Mouse (Mus musculus): ENCODE measurements at regions not wholly inside any gene's neighbourhood (a gene's known extent, or its start where the extent isn't known, plus 50 kb on each side); places are given as distances from the start of the nearest gene placed in this dataset. TPM values are rescaled to one million over a fixed set of nuclear protein-coding genes. Genes with fewer than 3 reads are reported as not detected.

DNA sequence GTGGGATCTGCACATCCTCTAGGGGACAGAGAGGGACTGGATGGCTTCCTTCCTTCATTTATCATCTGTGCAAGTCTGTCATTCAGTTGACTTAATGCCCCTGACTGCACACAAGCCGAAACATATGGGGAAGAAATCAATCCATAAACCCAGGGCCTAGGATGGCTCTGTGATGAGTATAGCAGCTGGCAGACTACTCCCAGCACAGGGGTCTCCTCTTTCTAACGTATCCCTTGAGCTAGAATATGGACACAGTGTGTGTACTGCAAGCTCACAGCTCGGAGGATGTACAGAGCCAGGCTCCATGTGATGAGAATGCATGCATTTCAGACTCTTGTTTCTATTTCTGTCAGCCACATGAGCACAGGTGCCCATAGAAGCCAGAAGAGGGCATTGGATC is 180.3 kb downstream of the Parn start:
- ATAC-seq (ENCODE audit: insufficient number of reproducible peaks, low FRiP score, low TSS enrichment, low read depth) (no peak), DNase-seq (ENCODE audit: low spot score) (no peak)
- 76% methylated on average over 3 of the region's 3 CpGs for WGBS

DNA sequence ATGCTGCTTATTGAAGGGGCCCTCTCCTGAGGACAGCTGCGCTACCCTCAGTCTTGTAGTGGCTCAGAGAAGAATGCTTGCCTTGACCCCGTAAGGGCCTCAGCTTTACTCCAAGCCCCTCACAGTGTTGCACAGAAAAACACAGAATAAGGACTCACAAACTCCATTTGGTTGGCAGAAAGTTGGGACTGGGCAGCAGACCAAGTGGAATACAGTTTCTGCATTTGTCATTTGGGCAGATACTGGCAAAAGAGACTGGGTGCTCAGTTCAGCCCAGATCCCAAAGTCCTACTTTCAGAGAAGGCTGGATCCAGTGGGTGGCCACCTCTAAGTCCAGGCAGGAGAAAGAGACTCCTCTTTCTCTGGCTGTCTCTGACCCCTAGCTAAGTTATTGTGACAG is 181.4 kb downstream of the Parn start:
- Histone ChIP-seq H3K27me3 (ENCODE audit: control insufficient read depth, insufficient read depth, low read length) (no peaks in the 10 kb centered on the region), H3K4me3 (ENCODE audit: low read depth, low read length) (no peak overlapping the region), H3K36me3 (ENCODE audit: control insufficient read depth, insufficient read depth, low read length) (no peaks in the 10 kb centered on the region), H3K27ac (replicated peaks; ENCODE audit: low read depth, low read length) (no peak overlapping the region), H3K9me3 (ENCODE audit: control insufficient read depth, low read length) (no peaks in the 10 kb centered on the region), H3K9ac (ENCODE audit: low read length) (no peak overlapping the region), H3K4me2 (ENCODE audit: low read depth, severe bottlenecking) (no peak overlapping the region), H3K4me1 (ENCODE audit: control insufficient read depth, insufficient read depth, low read length) (no peaks in the 10 kb centered on the region)
- ATAC-seq (ENCODE audit: insufficient number of reproducible peaks, low FRiP score, low TSS enrichment, low read depth), result no peak
- 86% methylated on average over 2 of the region's 2 CpGs for WGBS
- DNase-seq (ENCODE audit: low spot score), result no peak

More for the DNA sequence above, 180.3 kb downstream of the Parn start:
- H3K36me3 ChIP-seq (ENCODE audit: control insufficient read depth, insufficient read depth, low read length), result no peaks in the 10 kb centered on the region
- H3K27ac ChIP-seq (replicated peaks; ENCODE audit: low read depth, low read length), result no peak overlapping the region
- no peaks in the 10 kb centered on the region for H3K9me3 ChIP-seq (ENCODE audit: control insufficient read depth, low read length)
- H3K4me2 ChIP-seq (ENCODE audit: low read depth, severe bottlenecking), result no peak overlapping the region
- H3K9ac ChIP-seq (ENCODE audit: low read length), result no peak overlapping the region
- no peak overlapping the region for H3K4me3 ChIP-seq (ENCODE audit: low read depth, low read length)
- no peaks in the 10 kb centered on the region for H3K27me3 ChIP-seq (ENCODE audit: control insufficient read depth, insufficient read depth, low read length)
- H3K4me1 ChIP-seq (ENCODE audit: control insufficient read depth, insufficient read depth, low read length), result no peaks in the 10 kb centered on the region

DNA sequence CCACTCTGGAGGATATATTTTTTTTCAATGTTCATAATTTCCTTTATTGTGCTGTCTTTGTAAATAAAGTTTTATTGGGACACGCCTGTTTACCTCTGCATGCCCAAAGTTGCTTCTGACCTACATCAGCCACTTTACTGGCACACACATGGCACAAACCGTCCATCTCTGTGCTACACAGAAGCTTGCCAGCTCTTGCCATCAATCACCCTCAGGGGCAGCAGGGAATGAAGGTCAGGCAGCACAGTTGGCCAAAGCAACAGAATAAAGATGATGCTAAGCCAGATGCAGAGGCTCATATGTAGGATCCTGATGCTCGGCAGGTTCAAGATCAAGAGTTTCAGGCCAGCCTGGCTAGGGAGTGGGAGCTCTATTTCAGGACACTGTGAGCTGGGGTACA is 187.7 kb downstream of the Parn start:
- WGBS, result 88% methylated on average over 3 of the region's 3 CpGs
- no peak for ATAC-seq (ENCODE audit: insufficient number of reproducible peaks, low FRiP score, low TSS enrichment, low read depth)
- no peaks in the 10 kb centered on the region for H3K27me3 ChIP-seq (ENCODE audit: control insufficient read depth, insufficient read depth, low read length)
- H3K9me3 ChIP-seq (ENCODE audit: control insufficient read depth, low read length), result no peaks in the 10 kb centered on the region
- H3K4me1 ChIP-seq (ENCODE audit: control insufficient read depth, insufficient read depth, low read length), result no peaks in the 10 kb centered on the region
- H3K27ac ChIP-seq (replicated peaks; ENCODE audit: low read depth, low read length), result no peak overlapping the region
- no peak overlapping the region for H3K9ac ChIP-seq (ENCODE audit: low read length)
- DNase-seq (ENCODE audit: low spot score), result no peak
- no peaks in the 10 kb centered on the region for H3K36me3 ChIP-seq (ENCODE audit: control insufficient read depth, insufficient read depth, low read length)
- no peak overlapping the region for H3K4me2 ChIP-seq (ENCODE audit: low read depth, severe bottlenecking)
- no peak overlapping the region for H3K4me3 ChIP-seq (ENCODE audit: low read depth, low read length)

DNA sequence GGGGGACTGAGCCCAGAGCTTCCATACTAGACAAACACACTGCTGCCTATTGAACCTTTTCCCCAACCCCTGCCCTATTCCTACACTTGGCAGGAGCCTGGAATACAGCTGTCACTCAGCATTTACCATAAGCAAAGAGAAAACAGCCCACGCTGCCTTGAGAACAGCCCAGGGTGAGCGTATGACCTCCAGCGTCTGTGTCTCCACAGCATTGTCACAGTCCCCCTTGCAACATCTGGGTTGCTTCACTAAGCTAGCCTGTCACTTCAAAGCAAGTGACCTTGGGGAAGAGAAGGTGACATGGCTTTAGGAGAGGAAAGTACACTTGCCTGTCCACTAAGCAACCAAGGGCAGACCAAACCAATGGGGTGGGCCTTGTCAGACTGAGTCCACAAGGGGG is 191.3 kb downstream of the Parn start:
- H3K27me3 ChIP-seq (ENCODE audit: control insufficient read depth, insufficient read depth, low read length), result no peaks in the 10 kb centered on the region
- H3K4me2 ChIP-seq (ENCODE audit: low read depth, severe bottlenecking), result no peak overlapping the region
- H3K36me3 ChIP-seq (ENCODE audit: control insufficient read depth, insufficient read depth, low read length), result no peaks in the 10 kb centered on the region
- no peaks in the 10 kb centered on the region for H3K9me3 ChIP-seq (ENCODE audit: control insufficient read depth, low read length)
- H3K9ac ChIP-seq (ENCODE audit: low read length), result no peak overlapping the region
- 86% methylated on average over 3 of the region's 3 CpGs for WGBS
- H3K4me3 ChIP-seq (ENCODE audit: low read depth, low read length), result no peak overlapping the region
- no peak overlapping the region for H3K27ac ChIP-seq (replicated peaks; ENCODE audit: low read depth, low read length)
- no peak for DNase-seq (ENCODE audit: low spot score)
- no peak for ATAC-seq (ENCODE audit: insufficient number of reproducible peaks, low FRiP score, low TSS enrichment, low read depth)
- H3K4me1 ChIP-seq (ENCODE audit: control insufficient read depth, insufficient read depth, low read length), result no peaks in the 10 kb centered on the region

DNA sequence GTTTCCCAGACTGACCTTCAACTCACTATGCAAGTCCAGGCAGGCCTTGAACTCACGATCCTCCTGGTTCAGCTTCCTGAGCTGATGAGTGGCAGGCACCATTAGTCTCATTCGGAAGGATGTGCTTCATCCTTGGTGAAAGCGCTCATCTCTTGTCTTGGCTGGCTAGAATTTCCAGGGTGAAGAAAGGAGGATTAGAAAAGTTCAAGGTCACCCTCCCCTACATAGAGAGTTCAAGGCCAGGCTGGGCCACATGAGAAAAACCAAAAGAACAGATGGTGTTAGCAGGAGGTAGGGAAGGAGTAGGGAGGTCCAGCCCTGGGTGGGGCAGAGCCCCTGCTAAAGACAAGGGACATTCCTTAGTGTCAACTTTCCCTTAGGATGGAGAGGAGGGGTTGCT is 193.0 kb downstream of the Parn start:
- Histone ChIP-seq H3K9me3 (ENCODE audit: control insufficient read depth, low read length) (no peaks in the 10 kb centered on the region), H3K4me2 (ENCODE audit: low read depth, severe bottlenecking) (no peak overlapping the region), H3K4me3 (ENCODE audit: low read depth, low read length) (no peak overlapping the region), H3K27ac (replicated peaks; ENCODE audit: low read depth, low read length) (no peak overlapping the region), H3K27me3 (ENCODE audit: control insufficient read depth, insufficient read depth, low read length) (no peaks in the 10 kb centered on the region), H3K4me1 (ENCODE audit: control insufficient read depth, insufficient read depth, low read length) (no peaks in the 10 kb centered on the region), H3K9ac (ENCODE audit: low read length) (no peak overlapping the region), H3K36me3 (ENCODE audit: control insufficient read depth, insufficient read depth, low read length) (no peaks in the 10 kb centered on the region)
- DNase-seq (ENCODE audit: low spot score) (no peak), ATAC-seq (ENCODE audit: insufficient number of reproducible peaks, low FRiP score, low TSS enrichment, low read depth) (no peak)
- 87% methylated on average over 3 of the region's 3 CpGs for WGBS

DNA sequence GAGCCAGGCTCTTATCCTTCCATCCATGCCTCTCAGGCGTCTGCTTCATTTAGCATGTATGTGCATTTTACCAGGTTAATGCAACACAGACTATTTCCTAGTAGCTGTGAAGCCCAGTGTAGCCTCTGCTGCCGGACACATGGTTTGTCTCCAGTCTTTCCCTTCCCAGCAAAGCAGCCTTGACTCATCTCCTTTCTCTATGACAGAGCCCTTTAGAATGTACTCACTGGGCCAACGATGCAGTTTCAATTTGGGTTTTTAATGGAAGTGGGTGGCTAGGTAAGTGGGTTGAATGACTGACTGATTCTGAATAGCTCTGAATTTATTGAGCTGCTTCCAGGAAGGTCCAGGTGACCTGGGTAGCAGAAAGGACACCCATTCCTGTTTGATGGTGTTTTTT is 193.7 kb downstream of the Parn start:
- H3K36me3 ChIP-seq (ENCODE audit: control insufficient read depth, insufficient read depth, low read length), result no peaks in the 10 kb centered on the region
- H3K27me3 ChIP-seq (ENCODE audit: control insufficient read depth, insufficient read depth, low read length), result no peaks in the 10 kb centered on the region
- no peaks in the 10 kb centered on the region for H3K9me3 ChIP-seq (ENCODE audit: control insufficient read depth, low read length)
- no peak overlapping the region for H3K4me3 ChIP-seq (ENCODE audit: low read depth, low read length)
- no peak overlapping the region for H3K9ac ChIP-seq (ENCODE audit: low read length)
- WGBS, result 90% methylated on average over 3 of the region's 3 CpGs
- H3K4me1 ChIP-seq (ENCODE audit: control insufficient read depth, insufficient read depth, low read length), result no peaks in the 10 kb centered on the region
- no peak overlapping the region for H3K4me2 ChIP-seq (ENCODE audit: low read depth, severe bottlenecking)
- no peak for ATAC-seq (ENCODE audit: insufficient number of reproducible peaks, low FRiP score, low TSS enrichment, low read depth)
- no peak overlapping the region for H3K27ac ChIP-seq (replicated peaks; ENCODE audit: low read depth, low read length)
- no peak for DNase-seq (ENCODE audit: low spot score)

DNA sequence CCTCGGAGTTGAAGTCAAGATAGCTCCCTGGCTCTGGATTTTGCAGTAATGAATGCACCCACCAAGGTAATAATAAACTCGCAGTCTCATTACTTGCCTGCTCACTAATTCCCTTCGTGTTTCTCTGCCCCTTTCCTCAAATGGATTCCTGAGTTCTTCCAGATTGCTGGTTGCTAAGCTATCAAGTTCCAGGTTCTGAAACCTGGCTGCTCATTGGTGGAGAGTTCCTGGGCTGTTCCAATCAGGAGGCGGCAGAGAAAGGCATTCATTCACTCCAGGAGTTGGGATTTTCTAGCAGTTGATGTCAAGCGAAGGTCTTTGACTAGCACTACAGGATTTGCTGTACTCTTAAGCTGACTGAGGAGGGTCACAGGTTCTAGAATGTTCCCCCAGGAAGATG is 200.8 kb downstream of the Parn start:
- Histone ChIP-seq H3K9me3 (ENCODE audit: control insufficient read depth, low read length) (no peaks in the 10 kb centered on the region), H3K27ac (replicated peaks; ENCODE audit: low read depth, low read length) (no peak overlapping the region), H3K4me1 (ENCODE audit: control insufficient read depth, insufficient read depth, low read length) (0 out of 2 replicates have a peak, but pooled peaks cover 3% of the 10 kb centered on the region), H3K4me2 (ENCODE audit: low read depth, severe bottlenecking) (no peak overlapping the region), H3K4me3 (ENCODE audit: low read depth, low read length) (no peak overlapping the region), H3K27me3 (ENCODE audit: control insufficient read depth, insufficient read depth, low read length) (no peaks in the 10 kb centered on the region), H3K9ac (ENCODE audit: low read length) (no peak overlapping the region), H3K36me3 (ENCODE audit: control insufficient read depth, insufficient read depth, low read length) (no peaks in the 10 kb centered on the region)
- DNase-seq (ENCODE audit: low spot score) (peak; percentile 51), ATAC-seq (ENCODE audit: insufficient number of reproducible peaks, low FRiP score, low TSS enrichment, low read depth) (peak; percentile 57; the same call in 1 of the 2 replicates)
- WGBS, result 43% methylated on average over 5 of the region's 5 CpGs

Small RNA genes lying in the stretch of these regions (microRNA-seq; reads per million reads assigned to microRNA genes)
- not detected for gene Mir6365

Data from limb, embryonic 11.5 days (tissue).